Mouse (Mus musculus) ES-E14 (cell line): ENCODE measurements around the gene Herc1.

Source experiments
- CHD2 ChIP-seq: IDR thresholded peaks from 2 replicates; pipeline ENCODE4 v1.6.1; 2014; ENCODE audit warnings: mild to moderate bottlenecking, low read depth, low read length, inconsistent platforms
- HCFC1 ChIP-seq: IDR thresholded peaks from 2 replicates; pipeline ENCODE4 v1.6.1; 2012; ENCODE audit warnings: low read length, inconsistent platforms, borderline replicate concordance; ENCODE audit not compliant: insufficient read depth
- MAFK ChIP-seq: IDR thresholded peaks from 2 replicates; pipeline ENCODE4 v1.6.1; 2014; ENCODE audit warnings: mild to moderate bottlenecking, low read depth, low read length, inconsistent platforms; ENCODE audit not compliant: insufficient read depth
- ZC3H11A ChIP-seq: IDR thresholded peaks from 2 replicates; pipeline ENCODE4 v1.6.1; 2012; ENCODE audit warnings: low read depth, mild to moderate bottlenecking, inconsistent platforms, low read length, borderline replicate concordance
- ZNF384 ChIP-seq: IDR thresholded peaks from 2 replicates; pipeline ENCODE4 v1.6.1; 2012; ENCODE audit warnings: low read depth, low read length, inconsistent platforms

- TF ChIP-seq ZC3H11A (no peak), CHD2 (no peak), MAFK (no peak), ZNF384 (no peak), HCFC1 (no peak)
These were observed 10.5 kb upstream of the Herc1 start for GRCm38 (mm10) chr9:66339714-66340113.
